Mouse (Mus musculus): Measurements from ENCODE around the gene Syt12. TPM values are rescaled to one million over a fixed set of nuclear protein-coding genes. Genes with fewer than 3 reads are reported as not detected.

The Syt12 gene
- polyA plus RNA-seq, 1 experiment from 2014 or later: 1.8 TPM

GRCm38 (mm10) chr19:4497263-4497973 lies 20.2 kb upstream of the Syt12 start:
- no peak overlapping the region for H3K27ac ChIP-seq (ENCODE audit: low read depth)
- H3K9me3 ChIP-seq (ENCODE audit: low read depth, low read length): no peaks in the 10 kb centered on the region
- H3K4me3 ChIP-seq (ENCODE audit: low read depth, low read length): no peak overlapping the region
- H3K27me3 ChIP-seq (ENCODE audit: insufficient read depth, low read length): no peaks in the 10 kb centered on the region
- TF ChIP-seq CTCF (IDR thresholded peaks at IDR 0.05; ENCODE audit: low read depth): peak; percentile 97
- H3K36me3 ChIP-seq (ENCODE audit: insufficient read depth): no peaks in the 10 kb centered on the region
- 3% methylated on average over 4 of the region's 4 CpGs for WGBS
- H3K4me1 ChIP-seq (ENCODE audit: insufficient read depth): no peaks in the 10 kb centered on the region
- no peak overlapping the region for H3K9ac ChIP-seq
- peak; percentile 50; the same call in 1 of the 2 replicates for ATAC-seq (ENCODE audit: insufficient read depth)
- H3K4me2 ChIP-seq: peak overlapping the region; percentile 38; the same call in 1 of the 2 replicates
- DNase-seq: peak; percentile 91

GRCm38 (mm10) chr19:4496535-4497262 lies 19.5 kb upstream of the Syt12 start:
- DNase-seq: no peak
- H3K36me3 ChIP-seq (ENCODE audit: insufficient read depth): no peaks in the 10 kb centered on the region
- no peaks in the 10 kb centered on the region for H3K27me3 ChIP-seq (ENCODE audit: insufficient read depth, low read length)
- no peak overlapping the region for H3K9ac ChIP-seq
- no peak for ATAC-seq (ENCODE audit: insufficient read depth)
- no peak overlapping the region for H3K4me3 ChIP-seq (ENCODE audit: low read depth, low read length)
- WGBS: 91% methylated on average over 3 of the region's 3 CpGs
- no peaks in the 10 kb centered on the region for H3K9me3 ChIP-seq (ENCODE audit: low read depth, low read length)
- H3K4me2 ChIP-seq: no peak overlapping the region
- no peak overlapping the region for H3K27ac ChIP-seq (ENCODE audit: low read depth)
- no peaks in the 10 kb centered on the region for H3K4me1 ChIP-seq (ENCODE audit: insufficient read depth)
- no peak for TF ChIP-seq CTCF (IDR thresholded peaks at IDR 0.05; ENCODE audit: low read depth)

DNA sequence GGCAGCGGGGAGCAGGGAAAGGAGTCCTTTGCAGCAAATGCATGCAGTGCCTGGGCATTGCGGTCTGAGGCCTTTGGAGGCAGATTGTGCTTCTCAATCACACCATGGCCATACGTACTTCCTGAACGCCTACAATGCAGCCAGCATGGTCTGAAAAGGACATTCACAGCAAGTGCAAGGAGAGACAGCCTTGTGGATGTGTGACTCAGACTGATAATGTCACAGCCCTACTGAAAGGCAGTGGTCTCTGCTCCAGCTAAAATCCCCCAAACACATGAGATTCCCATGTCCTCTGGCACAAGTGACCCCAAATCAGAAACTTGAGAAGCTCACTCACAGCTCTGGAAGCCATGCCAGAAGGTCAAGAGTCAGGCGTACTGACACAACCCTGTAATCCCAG lies 18.6 kb upstream of the Syt12 start:
- TF ChIP-seq CTCF (IDR thresholded peaks at IDR 0.05; ENCODE audit: low read depth): no peak
- DNase-seq (no peak), ATAC-seq (ENCODE audit: insufficient read depth) (no peak)
- Histone ChIP-seq H3K36me3 (ENCODE audit: insufficient read depth) (no peaks in the 10 kb centered on the region), H3K4me3 (ENCODE audit: low read depth, low read length) (no peak overlapping the region), H3K4me1 (ENCODE audit: insufficient read depth) (no peaks in the 10 kb centered on the region), H3K9ac (no peak overlapping the region), H3K9me3 (ENCODE audit: low read depth, low read length) (no peaks in the 10 kb centered on the region), H3K27me3 (ENCODE audit: insufficient read depth, low read length) (no peaks in the 10 kb centered on the region), H3K4me2 (no peak overlapping the region), H3K27ac (ENCODE audit: low read depth) (no peak overlapping the region)
- WGBS: 74% methylated on average over 5 of the region's 5 CpGs

DNA sequence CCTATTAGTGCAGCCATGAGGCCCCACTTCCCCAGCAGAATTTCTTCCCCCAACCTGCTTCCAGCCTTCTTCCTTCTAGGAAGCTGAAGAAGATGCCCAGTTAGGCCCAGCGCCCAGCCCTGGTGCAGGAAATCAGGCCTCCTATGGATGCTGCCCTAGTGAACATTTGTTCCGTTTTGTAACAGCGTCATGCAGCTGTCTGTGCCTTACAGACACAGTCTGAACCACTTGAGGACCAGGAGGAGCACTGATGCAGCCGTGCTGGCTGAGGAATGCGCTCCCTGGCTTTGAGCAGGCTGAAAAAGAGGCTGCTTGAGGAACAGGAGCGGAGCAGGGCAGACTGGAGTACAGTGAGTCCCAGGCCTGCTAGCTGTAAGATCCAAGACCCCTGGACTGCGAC lies 17.5 kb upstream of the Syt12 start:
- 51% methylated on average over 7 of the region's 7 CpGs for WGBS
- Histone ChIP-seq H3K9me3 (ENCODE audit: low read depth, low read length) (no peaks in the 10 kb centered on the region), H3K4me2 (no peak overlapping the region), H3K27me3 (ENCODE audit: insufficient read depth, low read length) (no peaks in the 10 kb centered on the region), H3K36me3 (ENCODE audit: insufficient read depth) (no peaks in the 10 kb centered on the region), H3K27ac (ENCODE audit: low read depth) (no peak overlapping the region), H3K9ac (no peak overlapping the region), H3K4me1 (ENCODE audit: insufficient read depth) (no peaks in the 10 kb centered on the region), H3K4me3 (ENCODE audit: low read depth, low read length) (no peak overlapping the region)
- TF ChIP-seq CTCF (IDR thresholded peaks at IDR 0.05; ENCODE audit: low read depth): no peak
- no peak for ATAC-seq (ENCODE audit: insufficient read depth)
- no peak for DNase-seq

- no peak for TF ChIP-seq CTCF (IDR thresholded peaks at IDR 0.05; ENCODE audit: low read depth)
- no peak for ATAC-seq (ENCODE audit: insufficient read depth)
Measured at GRCm38 (mm10) chr19:4492526-4493296, 15.5 kb upstream of the Syt12 start.

DNA sequence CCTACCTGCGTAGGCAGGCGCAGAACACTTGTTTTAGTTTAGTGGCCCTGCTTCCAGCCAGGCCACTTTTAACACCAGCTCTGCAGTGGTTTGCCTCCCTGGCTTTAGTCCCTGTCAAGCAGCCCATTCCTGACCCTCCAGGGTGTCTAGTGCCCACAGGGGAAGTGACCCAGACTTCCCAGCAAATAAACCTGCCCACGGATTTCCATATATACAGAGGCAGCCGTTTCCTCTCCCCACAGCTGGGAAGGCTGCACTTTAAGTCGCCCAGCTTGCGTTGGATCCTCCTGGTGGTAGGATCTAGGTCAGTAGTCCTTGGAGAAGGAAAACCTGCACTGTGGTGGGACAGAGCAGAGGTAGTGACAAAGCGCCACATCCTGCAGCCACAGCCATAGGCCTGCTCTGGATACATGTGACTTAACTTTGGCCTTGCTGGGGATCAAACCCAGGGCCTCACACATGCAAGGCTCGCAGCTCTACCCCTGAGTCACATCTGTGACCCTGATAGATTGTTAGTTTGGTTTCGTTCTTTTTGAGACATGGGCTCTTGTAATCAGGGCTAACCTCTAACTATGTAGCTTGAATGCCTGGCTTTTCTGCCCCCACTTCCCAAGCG lies 13.9 kb upstream of the Syt12 start:
- no peaks in the 10 kb centered on the region for H3K27me3 ChIP-seq (ENCODE audit: insufficient read depth, low read length)
- ATAC-seq (ENCODE audit: insufficient read depth): no peak
- TF ChIP-seq CTCF (IDR thresholded peaks at IDR 0.05; ENCODE audit: low read depth): peak; percentile 38; the same call in 1 of the 2 replicates
- no peak overlapping the region for H3K4me2 ChIP-seq
- no peaks in the 10 kb centered on the region for H3K4me1 ChIP-seq (ENCODE audit: insufficient read depth)
- H3K4me3 ChIP-seq (ENCODE audit: low read depth, low read length): no peak overlapping the region
- H3K9ac ChIP-seq: no peak overlapping the region
- 50% methylated on average over 10 of the region's 10 CpGs for WGBS
- peak; percentile 45 for DNase-seq
- H3K27ac ChIP-seq (ENCODE audit: low read depth): no peak overlapping the region
- H3K36me3 ChIP-seq (ENCODE audit: insufficient read depth): no peaks in the 10 kb centered on the region
- H3K9me3 ChIP-seq (ENCODE audit: low read depth, low read length): no peaks in the 10 kb centered on the region

More at GRCm38 (mm10) chr19:4492526-4493296, 15.5 kb upstream of the Syt12 start:
- no peak overlapping the region for H3K27ac ChIP-seq (ENCODE audit: low read depth)
- no peaks in the 10 kb centered on the region for H3K4me1 ChIP-seq (ENCODE audit: insufficient read depth)
- no peaks in the 10 kb centered on the region for H3K9me3 ChIP-seq (ENCODE audit: low read depth, low read length)
- no peak overlapping the region for H3K4me3 ChIP-seq (ENCODE audit: low read depth, low read length)
- WGBS: 58% methylated on average over 9 of the region's 9 CpGs
- no peak overlapping the region for H3K9ac ChIP-seq
- no peak overlapping the region for H3K4me2 ChIP-seq
- no peak for DNase-seq
- no peaks in the 10 kb centered on the region for H3K36me3 ChIP-seq (ENCODE audit: insufficient read depth)
- H3K27me3 ChIP-seq (ENCODE audit: insufficient read depth, low read length): no peaks in the 10 kb centered on the region

All from lung, embryonic 14.5 days (tissue).